Mouse (Mus musculus) ES-Bruce4 (cell line): Measurements from ENCODE around the gene Tnr.

ENCODE experiments used
- EP300 ChIP-seq: IDR thresholded peaks from 2 replicates; pipeline ENCODE4 v1.6.1; 2011; ENCODE audit warnings: low read depth, low read length; ENCODE audit not compliant: insufficient read depth
- POLR2A ChIP-seq: IDR thresholded peaks from one replicate; pipeline ENCODE4 v1.8.1; 2011; ENCODE audit warnings: low read length; ENCODE audit not compliant: insufficient read depth

GRCm38 (mm10) chr1:159729270-159729669 is 205.7 kb downstream of the Tnr start:
- no peak for TF ChIP-seq POLR2A
- no peak for TF ChIP-seq EP300
